Mouse (Mus musculus) brown adipose tissue, adult 24 weeks (tissue): ENCODE data around the gene Chic1. TPM values are rescaled to one million over a fixed set of nuclear protein-coding genes. Genes with fewer than 3 reads are reported as not detected.

ENCODE experiments used
- H3K27ac ChIP-seq: fragments of 200-500 bp; replicated peaks from 2 replicates; pipeline ENCODE4 v1.5.1; 2012; ENCODE audit warnings: low read depth, mild to moderate bottlenecking, low read length
- H3K4me1 ChIP-seq: fragments of 200-500 bp; 2 replicates; pipeline ENCODE4 v1.6.1; 2012; ENCODE audit warnings: low read length, mixed read lengths; ENCODE audit not compliant: control insufficient read depth, insufficient read depth, insufficient read length
- H3K4me3 ChIP-seq: fragments of 200-500 bp; 2 replicates; pipeline ENCODE4 v1.5.1; 2012; ENCODE audit warnings: low read depth, mild to moderate bottlenecking, low read length, moderate library complexity; ENCODE audit not compliant: insufficient read depth
- polyA plus RNA-seq: library from polyadenylated mRNA; stranded (reverse); fragments of >200 nt; gene quantifications from 2 replicates; pipeline ENCODE4 v1.2.4, GENCODE M21; 2012; ENCODE audit not compliant: missing spikeins, insufficient read depth, insufficient read length

The Chic1 gene
- polyA plus RNA-seq, 1 experiment = 0.28 TPM

GRCm38 (mm10) chrX:103384528-103384927 lies 28.3 kb downstream of the Chic1 start:
- Histone ChIP-seq H3K4me3 (no peak overlapping the region), H3K27ac (no peak overlapping the region), H3K4me1 (no peaks in the 10 kb centered on the region)

GRCm38 (mm10) chrX:103388131-103388530 lies 31.9 kb downstream of the Chic1 start:
- H3K4me3 ChIP-seq = no peak overlapping the region
- H3K27ac ChIP-seq = no peak overlapping the region
- no peaks in the 10 kb centered on the region for H3K4me1 ChIP-seq

- Histone ChIP-seq H3K4me1 (no peaks in the 10 kb centered on the region), H3K4me3 (no peak overlapping the region), H3K27ac (no peak overlapping the region)
These were observed 37.6 kb downstream of the Chic1 start for GRCm38 (mm10) chrX:103393841-103394240.

DNA sequence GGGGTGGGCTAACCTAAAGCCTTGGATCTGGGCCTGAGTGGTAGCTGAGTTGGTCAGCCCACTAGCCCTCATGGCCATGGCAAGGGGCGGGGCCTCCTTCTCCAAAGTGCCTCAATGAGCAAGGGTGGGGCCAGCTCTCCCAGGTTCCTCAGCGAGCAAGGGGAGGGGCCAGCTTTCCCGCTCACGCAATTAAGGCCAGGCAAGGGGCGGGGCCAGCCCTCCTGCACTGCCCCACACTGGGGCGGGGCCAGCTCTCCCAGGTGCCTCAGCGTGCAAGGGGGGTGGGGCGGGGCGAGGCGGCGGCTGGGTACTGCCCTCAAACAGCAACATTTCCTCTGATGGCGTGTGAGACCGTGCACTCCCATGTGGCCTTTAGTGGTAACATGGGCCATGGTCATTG lies 48.7 kb downstream of the Chic1 start:
- Histone ChIP-seq H3K4me1 (no peaks in the 10 kb centered on the region), H3K4me3 (no peak overlapping the region)

GRCm38 (mm10) chrX:103414167-103414566 lies 57.9 kb downstream of the Chic1 start, which contains the start of gene Tsx:
Tsx (plus strand) TSS chrX:103414467.
- no peak within 1 kb of the TSS for H3K27ac ChIP-seq
- H3K4me1 ChIP-seq = no peaks in the 10 kb centered on the region
- no peak within 1 kb of the TSS for H3K4me3 ChIP-seq

More for the DNA sequence above, 48.7 kb downstream of the Chic1 start:
- no peak overlapping the region for H3K27ac ChIP-seq

GRCm38 (mm10) chrX:103421710-103422109 lies 65.4 kb downstream of the Chic1 start, which contains the start of gene Gm26992:
Gm26992 (plus strand) TSS chrX:103422010.
- no peaks in the 10 kb centered on the region for H3K4me1 ChIP-seq
- no peak within 1 kb of the TSS for H3K4me3 ChIP-seq
- H3K27ac ChIP-seq = no peak within 1 kb of the TSS

DNA sequence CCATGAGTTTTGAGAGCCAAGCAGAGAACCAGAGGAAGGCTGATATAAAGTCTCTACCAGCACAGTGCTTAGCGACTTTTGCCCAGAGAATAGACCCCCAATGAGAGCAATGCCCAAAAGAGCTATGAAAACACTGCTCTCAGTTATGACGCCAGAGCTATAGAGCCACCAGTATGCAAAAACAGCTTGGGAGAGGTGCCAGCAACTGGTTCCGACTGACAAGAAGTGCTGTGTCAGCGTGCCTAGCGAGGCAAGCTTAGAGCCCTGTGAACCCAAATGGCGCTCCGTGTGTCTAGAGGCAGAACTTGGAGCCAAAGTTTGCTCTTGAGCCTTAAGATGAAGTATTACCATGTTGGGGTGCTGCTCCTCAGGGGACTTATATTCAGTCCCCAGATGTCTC lies 71.4 kb downstream of the Chic1 start:
- H3K4me3 ChIP-seq = no peak overlapping the region
- H3K4me1 ChIP-seq = no peaks in the 10 kb centered on the region
- H3K27ac ChIP-seq = no peak overlapping the region

DNA sequence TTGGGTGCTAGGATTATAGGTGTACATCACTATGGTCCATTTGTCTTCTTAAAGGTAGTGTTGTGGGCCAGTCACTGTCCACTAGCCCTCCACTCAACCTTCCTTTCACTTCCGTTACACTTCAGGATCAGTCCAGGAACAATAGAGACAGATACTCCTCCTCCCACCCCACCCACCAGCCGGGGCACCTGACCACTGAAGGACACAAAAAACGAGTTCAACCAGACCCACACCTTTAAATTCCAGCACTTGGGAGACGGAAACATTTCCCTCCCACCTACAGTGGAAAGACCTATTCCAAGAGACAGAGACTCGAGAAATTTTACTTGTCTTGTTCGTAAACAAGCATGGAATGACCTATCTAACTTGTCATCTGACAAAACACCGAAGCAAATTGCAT lies 76.0 kb downstream of the Chic1 start:
- no peaks in the 10 kb centered on the region for H3K4me1 ChIP-seq
- H3K4me3 ChIP-seq = no peak overlapping the region
- H3K27ac ChIP-seq = no peak overlapping the region

DNA sequence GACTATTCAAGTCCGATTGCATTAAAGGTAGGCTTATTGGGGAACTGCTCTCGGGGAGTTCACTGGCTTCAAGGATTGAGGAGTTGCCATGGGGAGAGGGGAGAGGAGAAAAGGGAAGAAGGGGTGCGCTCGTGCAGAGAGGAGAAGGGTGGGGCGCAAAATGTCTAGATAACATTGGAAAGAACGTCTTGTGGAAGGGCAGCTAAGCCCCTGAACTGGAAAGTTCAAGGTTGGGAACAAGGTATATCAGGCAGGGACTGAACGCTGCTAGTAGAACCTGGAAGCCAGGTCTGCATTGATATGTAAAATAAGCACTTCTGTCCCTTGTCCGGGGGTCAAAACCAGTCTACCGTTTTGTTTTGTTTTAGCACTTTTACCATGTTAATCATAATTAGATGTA lies 81.7 kb downstream of the Chic1 start:
- Histone ChIP-seq H3K4me1 (no peaks in the 10 kb centered on the region), H3K27ac (no peak overlapping the region)

GRCm38 (mm10) chrX:103440803-103441202 lies 84.5 kb downstream of the Chic1 start:
- no peaks in the 10 kb centered on the region for H3K4me1 ChIP-seq
- H3K4me3 ChIP-seq = no peak overlapping the region
- H3K27ac ChIP-seq = no peak overlapping the region

More for the DNA sequence above, 81.7 kb downstream of the Chic1 start:
- no peak overlapping the region for H3K4me3 ChIP-seq

GRCm38 (mm10) chrX:103443755-103444154 lies 87.5 kb downstream of the Chic1 start:
- Histone ChIP-seq H3K4me1 (no peaks in the 10 kb centered on the region), H3K27ac (no peak overlapping the region), H3K4me3 (no peak overlapping the region)

Other genes starting within 250 kb of the Chic1 start
- not detected in 2 replicates for gene Nap1l2, start 169.8 kb upstream of the Chic1 start, polyA plus RNA-seq
- gene Cdx4, start 35.1 kb upstream of the Chic1 start, polyA plus RNA-seq = not detected in 2 replicates
- gene Tsx, start 58.0 kb downstream of the Chic1 start, polyA plus RNA-seq = not detected in 2 replicates
- gene Gm26992, start 65.5 kb downstream of the Chic1 start, polyA plus RNA-seq = not detected in 2 replicates